Mouse (Mus musculus): ENCODE measurements around the gene Dcpp2. TPM values are rescaled to one million over a fixed set of nuclear protein-coding genes. Genes with fewer than 3 reads are reported as not detected.
"Not testable (repeated sequence)": the region's sequence is repeated elsewhere in the genome, so short reads cannot be mapped to it uniquely, and the experiment has no call there.

The Dcpp2 gene
- polyA plus RNA-seq (2014; fragmentation: Nextera tagmentation; extraction: Ambion mirVana), result not detected in 2 replicates

GRCm38 (mm10) chr17:23880576-23880975 is at the start of gene Dcpp2, which contains the start of gene Dcpp1:
Gene Dcpp2 (plus strand): TSS chr17:23880880.
Gene Dcpp1 (plus strand): TSS chr17:23880876.
- H3K27ac ChIP-seq (ENCODE audit: low read depth, low read length); H3K27me3 ChIP-seq (ENCODE audit: control insufficient read depth, insufficient read depth, low read length); H3K4me3 ChIP-seq (ENCODE audit: low read length); H3K4me2 ChIP-seq (replicated peaks; ENCODE audit: low read depth, low read length); H3K4me1 ChIP-seq (ENCODE audit: control insufficient read depth, insufficient read depth, low read length); H3K9me3 ChIP-seq (ENCODE audit: control insufficient read depth, low read length); H3K36me3 ChIP-seq (ENCODE audit: control insufficient read depth, insufficient read depth, low read length); ATAC-seq (ENCODE audit: low FRiP score, low TSS enrichment); H3K9ac ChIP-seq (ENCODE audit: low read depth, low read length): not testable (repeated sequence)
- 87% methylated on average over 4 of the region's 4 CpGs for WGBS

- peaks cover 15% of the 10 kb centered on the region; the same call in 1 of the 2 replicates for H3K4me1 ChIP-seq (ENCODE audit: control insufficient read depth, insufficient read depth, low read length)
- H3K36me3 ChIP-seq (ENCODE audit: control insufficient read depth, insufficient read depth, low read length), result peaks cover 12% of the 10 kb centered on the region; the same call in 1 of the 2 replicates
- ATAC-seq (ENCODE audit: low FRiP score, low TSS enrichment), result no peak
- no peak overlapping the region for H3K4me3 ChIP-seq (ENCODE audit: low read length)
- H3K27ac ChIP-seq (ENCODE audit: low read depth, low read length), result no peak overlapping the region
- 88% methylated on average over 1 of the region's 1 CpGs for WGBS
- no peaks in the 10 kb centered on the region for H3K27me3 ChIP-seq (ENCODE audit: control insufficient read depth, insufficient read depth, low read length)
- no peak overlapping the region for H3K9ac ChIP-seq (ENCODE audit: low read depth, low read length)
- no peak overlapping the region for H3K4me2 ChIP-seq (replicated peaks; ENCODE audit: low read depth, low read length)
- H3K9me3 ChIP-seq (ENCODE audit: control insufficient read depth, low read length), result no peaks in the 10 kb centered on the region
These were observed 49.5 kb upstream of the Dcpp2 start for GRCm38 (mm10) chr17:23831201-23831600.

GRCm38 (mm10) chr17:23836006-23836575 is 44.6 kb upstream of the Dcpp2 start, which contains the start of gene Prss33:
Gene Prss33 (minus strand): TSS chr17:23836056.
- H3K4me2 ChIP-seq (replicated peaks; ENCODE audit: low read depth, low read length), result no peak within 1 kb of the TSS
- ATAC-seq (ENCODE audit: low FRiP score, low TSS enrichment), result no peak
- no peaks in the 10 kb centered on the region for H3K27me3 ChIP-seq (ENCODE audit: control insufficient read depth, insufficient read depth, low read length)
- WGBS, result 74% methylated on average over 8 of the region's 8 CpGs
- H3K4me1 ChIP-seq (ENCODE audit: control insufficient read depth, insufficient read depth, low read length), result no peaks in the 10 kb centered on the region
- H3K4me3 ChIP-seq (ENCODE audit: low read length), result no peak within 1 kb of the TSS
- H3K9ac ChIP-seq (ENCODE audit: low read depth, low read length), result no peak within 1 kb of the TSS
- H3K36me3 ChIP-seq (ENCODE audit: control insufficient read depth, insufficient read depth, low read length), result no peaks in the 10 kb centered on the region
- H3K27ac ChIP-seq (ENCODE audit: low read depth, low read length), result no peak within 1 kb of the TSS
- no peaks in the 10 kb centered on the region for H3K9me3 ChIP-seq (ENCODE audit: control insufficient read depth, low read length)

GRCm38 (mm10) chr17:23841145-23841544 is 39.5 kb upstream of the Dcpp2 start:
- H3K4me1 ChIP-seq (ENCODE audit: control insufficient read depth, insufficient read depth, low read length), result no peaks in the 10 kb centered on the region
- no peak overlapping the region for H3K4me2 ChIP-seq (replicated peaks; ENCODE audit: low read depth, low read length)
- 35% methylated on average over 4 of the region's 4 CpGs for WGBS
- H3K27ac ChIP-seq (ENCODE audit: low read depth, low read length), result no peak overlapping the region
- no peaks in the 10 kb centered on the region for H3K27me3 ChIP-seq (ENCODE audit: control insufficient read depth, insufficient read depth, low read length)
- no peak overlapping the region for H3K9ac ChIP-seq (ENCODE audit: low read depth, low read length)
- ATAC-seq (ENCODE audit: low FRiP score, low TSS enrichment), result no peak
- H3K36me3 ChIP-seq (ENCODE audit: control insufficient read depth, insufficient read depth, low read length), result no peaks in the 10 kb centered on the region
- H3K9me3 ChIP-seq (ENCODE audit: control insufficient read depth, low read length), result no peaks in the 10 kb centered on the region
- H3K4me3 ChIP-seq (ENCODE audit: low read length), result no peak overlapping the region

GRCm38 (mm10) chr17:23843141-23843811 is 37.4 kb upstream of the Dcpp2 start:
- peak; percentile 55 for ATAC-seq (ENCODE audit: low FRiP score, low TSS enrichment)
- peak overlapping the region; percentile 18; the same call in 1 of the 2 replicates for H3K4me3 ChIP-seq (ENCODE audit: low read length)
- H3K27ac ChIP-seq (ENCODE audit: low read depth, low read length), result no peak overlapping the region
- no peaks in the 10 kb centered on the region for H3K9me3 ChIP-seq (ENCODE audit: control insufficient read depth, low read length)
- H3K36me3 ChIP-seq (ENCODE audit: control insufficient read depth, insufficient read depth, low read length), result no peaks in the 10 kb centered on the region
- whole genome bisulfite sequencing, result 49% methylated on average over 23 of the region's 23 CpGs
- H3K9ac ChIP-seq (ENCODE audit: low read depth, low read length), result 0 out of 2 replicates have a peak overlapping the region, but pooled peaks have one; percentile 1
- no peaks in the 10 kb centered on the region for H3K27me3 ChIP-seq (ENCODE audit: control insufficient read depth, insufficient read depth, low read length)
- H3K4me2 ChIP-seq (replicated peaks; ENCODE audit: low read depth, low read length), result peak overlapping the region; percentile 34
- H3K4me1 ChIP-seq (ENCODE audit: control insufficient read depth, insufficient read depth, low read length), result no peaks in the 10 kb centered on the region

DNA sequence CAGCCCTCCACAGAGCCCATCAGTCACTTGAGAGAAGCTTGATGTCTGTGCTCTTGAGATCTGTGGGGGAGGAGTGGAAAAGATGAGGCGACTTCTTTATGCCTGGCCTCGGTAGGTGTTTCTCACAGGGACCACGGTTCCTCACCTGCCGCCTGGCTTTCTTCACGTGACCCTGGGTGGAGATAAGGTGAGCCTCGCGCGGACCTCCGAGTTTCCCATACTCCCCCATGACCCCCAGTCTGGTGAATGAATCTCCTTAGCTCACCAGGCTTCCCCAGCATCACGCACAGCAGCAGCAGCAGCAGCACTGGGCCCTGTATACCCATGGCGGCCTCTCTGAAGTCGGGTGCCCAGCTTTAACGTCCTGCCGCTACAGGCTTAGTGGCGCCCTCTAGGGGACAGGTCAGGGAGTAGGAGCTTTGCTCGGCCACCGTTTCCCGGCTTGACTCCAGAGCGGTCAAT is 36.8 kb upstream of the Dcpp2 start, which contains the start of the genes Prss32 and Prss41:
TSS of gene Prss32 (plus strand) at position 44 of the 462 bp plus-strand sequence.
TSS of gene Prss41 (minus strand) at position 361 of the 462 bp plus-strand sequence.
- Histone ChIP-seq H3K9ac (ENCODE audit: low read depth, low read length) (peak within 1 kb of the TSS; percentile 1; the same call in 1 of the 2 replicates), H3K27ac (ENCODE audit: low read depth, low read length) (no peak within 1 kb of the TSS), H3K27me3 (ENCODE audit: control insufficient read depth, insufficient read depth, low read length) (no peaks in the 10 kb centered on the region), H3K9me3 (ENCODE audit: control insufficient read depth, low read length) (no peaks in the 10 kb centered on the region), H3K4me1 (ENCODE audit: control insufficient read depth, insufficient read depth, low read length) (no peaks in the 10 kb centered on the region), H3K4me3 (ENCODE audit: low read length) (peak within 1 kb of the TSS; percentile 18), H3K4me2 (replicated peaks; ENCODE audit: low read depth, low read length) (peak within 1 kb of the TSS; percentile 34), H3K36me3 (ENCODE audit: control insufficient read depth, insufficient read depth, low read length) (no peaks in the 10 kb centered on the region)
- 16% methylated on average over 19 of the region's 19 CpGs for WGBS
- peak; percentile 54 for ATAC-seq (ENCODE audit: low FRiP score, low TSS enrichment)

DNA sequence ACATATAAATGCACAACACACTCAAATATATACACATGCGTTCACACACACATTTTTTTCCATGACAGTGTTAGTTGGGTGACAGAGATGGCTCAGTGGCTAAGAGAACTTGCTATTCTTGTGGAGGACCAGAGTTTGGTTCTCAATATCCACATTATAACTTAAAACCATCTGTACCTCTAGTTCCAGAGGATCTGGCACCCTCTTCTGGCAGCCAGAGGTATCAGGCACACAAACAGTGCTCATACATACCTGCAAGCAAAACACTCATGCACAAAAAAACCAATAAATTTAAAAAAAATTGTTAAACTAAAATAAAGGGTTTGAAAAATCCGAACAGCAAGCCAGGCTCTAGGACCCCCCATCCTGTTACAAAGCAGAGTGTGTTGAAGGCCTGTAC is 30.7 kb upstream of the Dcpp2 start:
- no peak overlapping the region for H3K4me2 ChIP-seq (replicated peaks; ENCODE audit: low read depth, low read length)
- no peak overlapping the region for H3K27ac ChIP-seq (ENCODE audit: low read depth, low read length)
- no peaks in the 10 kb centered on the region for H3K36me3 ChIP-seq (ENCODE audit: control insufficient read depth, insufficient read depth, low read length)
- no peak for ATAC-seq (ENCODE audit: low FRiP score, low TSS enrichment)
- H3K27me3 ChIP-seq (ENCODE audit: control insufficient read depth, insufficient read depth, low read length), result no peaks in the 10 kb centered on the region
- 70% methylated on average over 2 of the region's 2 CpGs for WGBS
- no peaks in the 10 kb centered on the region for H3K4me1 ChIP-seq (ENCODE audit: control insufficient read depth, insufficient read depth, low read length)
- no peak overlapping the region for H3K9ac ChIP-seq (ENCODE audit: low read depth, low read length)
- 0 out of 2 replicates have a peak, but pooled peaks cover 2% of the 10 kb centered on the region for H3K9me3 ChIP-seq (ENCODE audit: control insufficient read depth, low read length)
- H3K4me3 ChIP-seq (ENCODE audit: low read length), result no peak overlapping the region

DNA sequence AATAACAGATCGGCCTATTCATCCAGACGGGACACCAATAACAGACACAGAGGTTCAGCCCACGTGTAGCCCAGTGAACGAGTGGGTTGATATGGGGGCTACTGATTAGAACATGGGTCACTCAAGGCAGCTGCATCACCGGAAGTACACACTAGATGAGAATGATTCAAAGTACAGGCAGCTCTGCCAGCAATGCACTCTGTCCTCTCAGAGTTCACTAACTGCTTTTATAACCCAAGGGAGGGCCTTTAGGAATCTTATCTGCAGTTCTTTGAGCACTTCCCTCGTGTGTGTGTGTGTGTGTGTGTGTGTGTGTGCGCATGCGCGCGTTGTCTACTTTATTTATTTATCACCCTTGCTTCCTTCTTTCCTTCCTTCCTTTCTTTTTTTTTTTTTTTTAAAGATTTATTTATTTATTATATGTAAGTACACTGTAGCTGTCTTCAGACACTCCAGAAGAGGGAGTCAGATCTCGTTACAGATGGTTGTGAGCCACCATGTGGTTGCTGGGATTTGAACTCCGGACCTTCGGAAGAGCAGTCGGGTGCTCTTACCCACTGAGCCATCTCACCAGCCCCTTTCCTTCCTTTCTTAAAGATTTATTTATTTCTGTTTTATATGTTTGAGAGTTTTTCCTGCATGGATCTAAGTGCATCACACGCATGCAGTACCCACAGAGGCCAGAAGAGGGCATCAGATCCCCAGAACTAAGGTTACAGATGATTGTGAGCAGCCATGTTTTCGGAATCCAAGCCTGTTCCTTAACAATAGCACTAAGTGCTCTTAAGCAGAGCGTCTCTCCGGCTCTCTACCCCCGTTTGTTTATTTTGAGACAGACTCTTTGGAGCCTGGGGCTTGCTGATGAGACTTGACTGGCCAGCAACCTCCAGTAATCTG is 29.6 kb upstream of the Dcpp2 start:
- no peak overlapping the region for H3K27ac ChIP-seq (ENCODE audit: low read depth, low read length)
- H3K9ac ChIP-seq (ENCODE audit: low read depth, low read length), result no peak overlapping the region
- ATAC-seq (ENCODE audit: low FRiP score, low TSS enrichment), result no peak
- no peaks in the 10 kb centered on the region for H3K4me1 ChIP-seq (ENCODE audit: control insufficient read depth, insufficient read depth, low read length)
- H3K9me3 ChIP-seq (ENCODE audit: control insufficient read depth, low read length), result 0 out of 2 replicates have a peak, but pooled peaks cover 2% of the 10 kb centered on the region
- no peaks in the 10 kb centered on the region for H3K27me3 ChIP-seq (ENCODE audit: control insufficient read depth, insufficient read depth, low read length)
- no peak overlapping the region for H3K4me2 ChIP-seq (replicated peaks; ENCODE audit: low read depth, low read length)
- 56% methylated on average over 18 of the region's 19 CpGs for WGBS
- no peaks in the 10 kb centered on the region for H3K36me3 ChIP-seq (ENCODE audit: control insufficient read depth, insufficient read depth, low read length)
- no peak overlapping the region for H3K4me3 ChIP-seq (ENCODE audit: low read length)

All from kidney, embryonic 14.5 days (tissue).